Mouse (Mus musculus) lung, postnatal 4 days (tissue): ENCODE measurements at regions not wholly inside any gene's neighbourhood (a gene's known extent, or its start where the extent isn't known, plus 50 kb on each side); places are given as distances from the start of the nearest gene placed in this dataset.

Source experiments
- DNase-seq, 2 experiments: peaks; one replicate each; pipeline ENCODE4 v3.0.0; 2021

GRCm38 (mm10) chr7:69994540-69995303, 371.8 kb downstream of the Nr2f2 start:
- DNase-seq, result no peak

- DNase-seq, result peak in 1 of 2 experiments; percentile 22
Observed at GRCm38 (mm10) chr7:69992383-69993327, 373.9 kb downstream of the Nr2f2 start.

DNA sequence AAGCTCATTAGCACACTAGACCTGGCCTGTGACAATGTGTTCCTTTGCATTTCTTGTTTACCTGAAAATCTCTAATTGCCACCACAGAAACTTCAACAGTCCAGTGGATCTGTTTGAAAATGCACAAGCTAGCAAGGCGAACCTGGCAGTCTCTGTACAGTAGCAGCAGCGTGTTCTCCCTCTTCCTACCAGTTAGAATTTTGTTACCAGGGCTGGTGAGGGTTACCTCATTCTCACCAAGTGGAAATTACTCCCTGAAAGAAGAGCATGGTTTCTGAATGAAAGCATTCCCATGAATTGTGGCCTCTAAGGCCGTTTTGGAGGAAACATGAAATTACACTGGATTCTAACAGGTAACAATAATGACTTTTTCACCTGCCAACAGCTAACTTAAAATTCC, 374.6 kb downstream of the Nr2f2 start:
- no peak for DNase-seq

- DNase-seq, result no peak
Observed at GRCm38 (mm10) chr7:69988704-69989103, 377.8 kb downstream of the Nr2f2 start.

GRCm38 (mm10) chr7:69981301-69981700, 385.2 kb downstream of the Nr2f2 start:
- DNase-seq, result no peak

DNA sequence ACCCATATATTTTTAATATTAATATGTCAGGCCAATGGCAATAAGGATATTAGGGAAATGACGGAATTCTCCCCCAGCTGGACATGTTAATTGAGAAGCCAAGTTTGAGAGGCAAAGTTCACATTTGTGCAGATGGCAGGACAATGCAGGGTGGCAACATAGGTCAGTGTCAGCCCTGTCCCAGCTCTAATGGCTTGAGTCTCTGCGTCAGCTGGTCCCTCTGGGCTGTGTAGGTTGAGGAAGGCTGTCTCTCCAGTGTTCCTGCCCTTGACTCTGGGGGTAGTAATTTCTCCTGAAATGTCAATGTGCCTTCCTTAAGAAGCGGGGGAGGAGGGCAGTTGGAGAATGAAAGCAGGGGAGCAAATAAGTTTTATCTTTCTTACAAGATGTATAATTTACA, 390.2 kb downstream of the Nr2f2 start:
- no peak for DNase-seq

DNA sequence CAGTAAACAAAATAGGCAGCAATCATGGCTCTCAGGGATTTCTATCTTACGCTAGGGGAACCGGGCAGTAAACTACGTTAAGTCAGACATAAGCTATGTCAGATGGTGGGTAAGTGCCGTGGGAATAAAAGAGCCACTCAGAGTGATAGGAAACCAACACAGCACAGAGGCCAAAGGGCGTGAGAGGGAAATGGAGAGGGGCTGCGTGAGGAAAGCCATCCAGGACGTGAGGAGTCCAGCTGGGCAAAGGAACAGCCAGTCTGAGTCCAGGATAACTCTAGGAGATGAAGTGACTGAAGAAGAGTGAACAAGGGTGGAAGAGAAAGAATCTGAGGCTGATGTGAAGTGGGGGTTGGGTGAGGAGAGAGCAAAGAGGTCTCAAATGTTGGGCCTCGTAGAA, 402.5 kb downstream of the Nr2f2 start:
- DNase-seq, result peak in 1 of 2 experiments; percentile 63

GRCm38 (mm10) chr7:69950221-69950670, 416.3 kb downstream of the Nr2f2 start:
- DNase-seq, result no peak

- no peak for DNase-seq
Observed at GRCm38 (mm10) chr7:69949647-69950121, 416.9 kb downstream of the Nr2f2 start.

GRCm38 (mm10) chr7:69946396-69946795, 420.1 kb downstream of the Nr2f2 start:
- DNase-seq, result no peak

DNA sequence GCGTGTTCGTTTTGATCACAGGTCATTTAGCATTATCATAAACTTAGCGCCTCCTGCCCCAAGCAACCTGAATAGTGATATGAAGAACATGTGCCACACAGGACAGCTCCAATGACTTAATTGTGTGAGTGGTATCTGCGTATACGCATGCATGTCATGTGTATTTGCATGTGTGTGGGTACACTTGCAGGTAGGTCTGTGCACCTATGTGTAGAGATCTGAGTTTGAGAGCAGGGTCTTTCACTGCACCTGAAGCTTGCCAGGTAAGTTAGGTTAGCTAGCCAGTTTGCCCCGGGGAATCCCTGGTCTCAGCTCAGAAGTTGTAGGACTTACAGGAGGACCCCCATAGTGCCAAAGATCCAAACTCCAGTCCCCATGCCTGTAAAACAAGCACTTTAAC, 424.7 kb downstream of the Nr2f2 start:
- DNase-seq, result no peak

DNA sequence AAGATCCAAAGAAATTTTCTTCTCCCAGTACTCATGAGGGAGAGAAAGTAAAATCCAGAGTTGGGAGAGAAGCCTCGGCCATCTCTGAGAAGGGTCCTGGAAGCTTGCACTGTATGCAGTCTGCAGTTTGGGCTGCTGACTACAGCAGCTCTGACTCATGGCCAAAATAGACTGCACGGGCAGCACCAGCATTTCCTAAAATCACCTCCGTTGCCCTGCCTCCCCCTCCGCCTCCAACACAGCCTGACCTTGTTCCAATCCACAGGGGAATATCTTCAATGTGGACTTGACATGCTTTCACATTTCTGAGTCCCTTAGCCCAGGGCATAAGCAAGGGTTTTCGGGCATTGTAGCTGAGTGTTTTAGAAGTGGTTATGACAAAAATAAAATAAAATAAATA, 441.3 kb downstream of the Nr2f2 start:
- no peak for DNase-seq

DNA sequence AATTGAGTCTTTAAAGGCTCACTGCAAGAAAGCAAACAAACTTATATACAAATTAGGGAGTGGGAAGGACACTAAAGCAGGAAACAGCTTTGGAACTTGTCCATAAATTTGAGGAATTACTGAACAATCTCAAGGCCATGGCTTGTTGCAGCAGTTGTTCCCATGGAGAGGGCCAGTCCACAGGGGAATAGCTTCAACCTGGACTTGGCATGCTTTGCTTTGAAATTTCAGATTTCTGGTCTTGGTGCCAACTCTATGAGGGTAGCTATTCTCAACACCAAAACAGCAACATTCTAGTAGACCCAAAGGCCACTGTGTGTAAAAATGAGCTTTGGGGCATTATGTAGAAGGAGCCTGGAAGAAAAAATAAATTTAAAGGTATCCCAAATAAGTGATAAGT, 442.0 kb downstream of the Nr2f2 start:
- DNase-seq, result no peak

DNA sequence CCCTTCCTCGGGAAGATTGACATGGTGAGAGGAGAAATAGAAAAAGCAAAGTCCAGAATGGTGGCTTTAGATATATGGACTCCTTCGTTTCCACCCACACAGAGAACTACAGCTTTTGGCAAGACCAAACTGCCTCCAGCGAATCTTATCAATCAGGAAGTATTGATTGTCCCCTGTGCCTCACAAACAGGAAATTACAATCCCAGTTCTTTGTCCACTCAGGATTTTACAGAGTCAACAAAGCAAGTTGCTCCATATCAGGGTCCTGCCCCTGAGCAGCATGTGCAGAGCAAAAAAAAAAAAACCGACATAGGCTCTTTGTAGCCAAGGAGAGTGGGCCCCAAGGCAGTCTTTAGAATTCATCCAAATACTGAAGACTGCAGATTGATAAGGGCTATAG, 454.8 kb downstream of the Nr2f2 start:
- DNase-seq, result no peak

- no peak for DNase-seq
Observed at GRCm38 (mm10) chr7:69890503-69891061, 476.0 kb downstream of the Nr2f2 start.

- no peak for DNase-seq
Observed at GRCm38 (mm10) chr7:69888251-69888650, 478.3 kb downstream of the Nr2f2 start.

DNA sequence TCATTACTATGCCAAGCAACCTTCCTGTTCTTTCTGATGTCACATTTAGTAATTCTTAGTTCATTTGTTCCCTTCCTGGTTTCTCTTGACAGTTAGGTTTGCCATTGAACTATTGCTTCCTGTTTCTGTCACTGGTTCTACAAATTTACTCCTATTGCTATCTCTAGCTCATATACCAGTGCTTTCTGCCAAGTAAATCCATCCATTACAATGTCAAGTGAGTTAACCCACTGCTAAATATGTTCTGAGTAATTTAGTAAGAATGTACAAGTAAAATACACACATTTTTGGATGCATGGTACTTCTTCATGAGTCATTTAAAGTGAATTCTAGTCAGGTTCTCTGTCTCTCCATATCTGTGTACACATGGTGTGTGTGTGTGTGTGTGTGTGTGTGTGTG, 489.5 kb downstream of the Nr2f2 start:
- no peak for DNase-seq

- no peak for DNase-seq
Observed at GRCm38 (mm10) chr7:69865801-69866200, 500.7 kb downstream of the Nr2f2 start.

DNA sequence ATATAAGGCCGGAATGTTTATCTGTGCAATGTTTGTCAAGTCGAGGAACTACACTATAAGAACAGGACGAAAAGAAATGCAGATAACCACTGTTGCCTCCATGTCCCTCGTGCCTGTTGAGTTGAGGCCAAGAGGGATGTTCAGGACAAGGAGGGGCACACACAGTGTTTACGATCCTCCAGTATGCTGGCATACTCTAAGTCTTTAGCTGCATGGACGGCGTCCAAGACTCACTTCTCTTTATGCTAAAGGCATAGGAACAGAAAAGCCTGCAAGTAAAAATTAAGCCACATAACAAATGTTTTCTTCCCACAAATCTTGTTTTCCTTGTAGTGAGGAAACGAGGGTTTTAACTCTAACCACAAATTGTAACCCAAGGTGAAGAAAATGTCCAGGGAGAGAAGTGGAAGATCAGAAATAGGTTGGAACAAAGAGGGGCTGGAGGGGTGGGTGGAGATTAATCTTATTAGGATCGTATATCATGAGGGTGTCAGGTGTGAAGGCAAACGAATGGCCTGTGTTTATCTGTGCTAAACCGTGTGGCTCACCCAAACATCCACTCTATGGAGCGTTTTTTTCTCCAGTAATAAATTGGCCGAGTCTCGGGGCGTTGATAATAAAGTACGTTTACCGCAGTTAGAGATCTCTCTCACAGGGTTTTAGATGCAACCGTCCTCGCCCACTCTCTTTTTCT, 521.8 kb downstream of the Nr2f2 start:
- DNase-seq, result no peak

GRCm38 (mm10) chr7:69837379-69837778, 529.2 kb downstream of the Nr2f2 start:
- no peak for DNase-seq

- no peak for DNase-seq
Observed at GRCm38 (mm10) chr7:69827251-69827650, 539.3 kb downstream of the Nr2f2 start.

DNA sequence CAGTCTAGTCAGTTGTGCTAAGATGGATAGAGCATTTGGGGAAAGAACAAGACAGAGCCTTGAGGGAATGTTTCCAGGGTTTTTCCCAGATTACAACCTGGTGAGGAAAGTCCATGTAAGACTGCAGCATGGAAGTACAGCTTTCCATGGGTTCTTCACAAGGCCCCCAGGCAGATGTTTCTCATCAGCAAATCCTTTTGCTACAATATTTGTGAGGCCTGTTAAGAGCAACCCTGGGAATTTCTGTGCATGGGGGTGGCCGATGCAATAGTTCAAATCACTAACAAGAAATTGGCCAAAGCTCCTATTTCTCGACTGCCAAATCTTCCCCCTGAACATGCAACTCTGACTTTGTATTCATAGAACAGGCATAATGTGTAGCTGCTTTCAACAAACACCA, 546.0 kb downstream of the Nr2f2 start:
- DNase-seq, result no peak

- DNase-seq, result no peak
Observed at GRCm38 (mm10) chr7:69812301-69812700, 554.2 kb downstream of the Nr2f2 start.
